Mouse (Mus musculus) limb, embryonic 14.5 days (tissue): ENCODE data around the gene Amt. TPM values are rescaled to one million over a fixed set of nuclear protein-coding genes. Genes with fewer than 3 reads are reported as not detected.
A peak's percentile ranks its signal among the peaks of the same experiment; 100 is the strongest.

Source experiments
- ATAC-seq: fragments of 200-750 bp; cut with Nextera tagmentation; 2 replicates; pipeline ENCODE4 v1.8.0; 2017; ENCODE audit warnings: low read depth, moderate number of reproducible peaks, moderate TSS enrichment; ENCODE audit not compliant: low FRiP score
- DNase-seq: peaks from one replicate; pipeline ENCODE4 v3.0.0-alpha.2; 2015; ENCODE audit warnings: low spot score
- H3K27ac ChIP-seq: fragments of 300-500 bp; sonication (generic); replicated peaks from 2 replicates; pipeline ENCODE4 v1.5.1; 2014; ENCODE audit warnings: low read depth, mild to moderate bottlenecking, low read length, moderate library complexity, mixed read lengths
- H3K27me3 ChIP-seq: fragments of 300-500 bp; sonication (generic); 2 replicates; pipeline ENCODE4 v1.6.1; 2014; ENCODE audit warnings: low read length, mixed read lengths; ENCODE audit not compliant: control insufficient read depth, insufficient read depth
- H3K36me3 ChIP-seq: fragments of 300-500 bp; sonication (generic); 2 replicates; pipeline ENCODE4 v1.6.1; 2014; ENCODE audit warnings: mild to moderate bottlenecking, low read length, moderate library complexity, mixed read lengths; ENCODE audit not compliant: control insufficient read depth, insufficient read depth
- H3K4me1 ChIP-seq: fragments of 300-500 bp; sonication (generic); 2 replicates; pipeline ENCODE4 v1.6.1; 2014; ENCODE audit warnings: antibody characterized with exemption, low read length, mixed read lengths; ENCODE audit not compliant: control insufficient read depth, insufficient read depth
- H3K4me2 ChIP-seq: fragments of 300-500 bp; sonication (generic); replicated peaks from 2 replicates; pipeline ENCODE4 v1.6.1; 2014; ENCODE audit warnings: low read depth, mild to moderate bottlenecking, low read length, moderate library complexity; ENCODE audit not compliant: severe bottlenecking
- H3K4me3 ChIP-seq: fragments of 300-500 bp; sonication (generic); replicated peaks from 2 replicates; pipeline ENCODE4 v1.5.1; 2014; ENCODE audit warnings: low read length
- H3K9ac ChIP-seq: fragments of 300-500 bp; sonication (generic); 2 replicates; pipeline ENCODE4 v1.6.1; 2014; ENCODE audit warnings: mild to moderate bottlenecking, low read depth, low read length, moderate library complexity; ENCODE audit not compliant: severe bottlenecking
- H3K9me3 ChIP-seq: fragments of 300-500 bp; sonication (generic); 2 replicates; pipeline ENCODE4 v1.6.1; 2016; ENCODE audit warnings: low read length; ENCODE audit not compliant: control insufficient read depth
- POLR2A ChIP-seq: fragments of 200-500 bp; IDR thresholded peaks from 2 replicates; pipeline ENCODE4 v1.8.0; 2012; ENCODE audit warnings: inconsistent platforms, mild to moderate bottlenecking, moderate library complexity, borderline replicate concordance; ENCODE audit not compliant: insufficient read depth, insufficient read length; ENCODE audit errors: extremely low read depth
- WGBS: fragments of 180-500 bp; shearing (Covaris S2); extraction: QIAGEN DNeasy Blood & Tissue Kit; methylation state at CpG from one replicate; pipeline ENCODE4 v1.1.7; 2014; 5-methylcytosine and 5-hydroxymethylcytosine counted together
- polyA plus RNA-seq, 2 experiments: library from polyadenylated mRNA; depleted of rRNA in 1 of 2; stranded (reverse) in 1 of 2; unstranded in 1 of 2; fragments of >200 nt; fragmentation: Nextera tagmentation in 1 of 2; extraction: Ambion mirVana in 1 of 2; gene quantifications; 2 replicates each; pipeline versions ENCODE4 v1.2.1 to v1.2.3; 2012 to 2014

The Amt gene
- polyA plus RNA-seq, 2 experiments: 6.9 to 28.2 TPM

- WGBS: 63% methylated on average over 2 of the region's 2 CpGs
- Histone ChIP-seq H3K9ac (peak overlapping the region; percentile 61; the same call in 1 of the 2 replicates), H3K27ac (peak overlapping the region; percentile 80), H3K4me2 (peak overlapping the region; percentile 56; the same call in 1 of the 2 replicates), H3K36me3 (peaks cover 5% of the 10 kb centered on the region; the same call in 1 of the 2 replicates), H3K27me3 (no peaks in the 10 kb centered on the region), H3K9me3 (no peaks in the 10 kb centered on the region), H3K4me1 (peaks cover 5% of the 10 kb centered on the region), H3K4me3 (peak overlapping the region; percentile 54)
- no peak for DNase-seq
- no peak for ATAC-seq
- TF ChIP-seq POLR2A: no peak
Observed at GRCm38 (mm10) chr9:108289347-108289746, 7.3 kb upstream of the Amt start.

GRCm38 (mm10) chr9:108290016-108290750, 6.5 kb upstream of the Amt start, which contains the start of gene Nicn1:
Gene Nicn1 (plus strand): TSS chr9:108290429.
- peak; percentile 82; the same call in 1 of the 2 replicates for TF ChIP-seq POLR2A
- Histone ChIP-seq H3K4me1 (peaks cover 5% of the 10 kb centered on the region), H3K9ac (peak within 1 kb of the TSS; percentile 61), H3K27me3 (no peaks in the 10 kb centered on the region), H3K27ac (peak within 1 kb of the TSS; percentile 80), H3K4me2 (peak within 1 kb of the TSS; percentile 56), H3K9me3 (no peaks in the 10 kb centered on the region), H3K36me3 (peaks cover 13% of the 10 kb centered on the region), H3K4me3 (peak within 1 kb of the TSS; percentile 54)
- under 1% methylated on average over 32 of the region's 32 CpGs for WGBS
- ATAC-seq (peak; percentile 99), DNase-seq (peak; percentile 99)

GRCm38 (mm10) chr9:108290773-108291172, 5.9 kb upstream of the Amt start:
- Histone ChIP-seq H3K9me3 (no peaks in the 10 kb centered on the region), H3K4me3 (peak overlapping the region; percentile 54), H3K4me1 (peaks cover 5% of the 10 kb centered on the region), H3K27me3 (no peaks in the 10 kb centered on the region), H3K4me2 (peak overlapping the region; percentile 56), H3K9ac (peak overlapping the region; percentile 51), H3K36me3 (peaks cover 14% of the 10 kb centered on the region), H3K27ac (no peak overlapping the region; the same call in 1 of the 2 replicates)
- ATAC-seq (no peak), DNase-seq (no peak)
- TF ChIP-seq POLR2A: no peak
- 48% methylated on average over 6 of the region's 6 CpGs for WGBS

DNA sequence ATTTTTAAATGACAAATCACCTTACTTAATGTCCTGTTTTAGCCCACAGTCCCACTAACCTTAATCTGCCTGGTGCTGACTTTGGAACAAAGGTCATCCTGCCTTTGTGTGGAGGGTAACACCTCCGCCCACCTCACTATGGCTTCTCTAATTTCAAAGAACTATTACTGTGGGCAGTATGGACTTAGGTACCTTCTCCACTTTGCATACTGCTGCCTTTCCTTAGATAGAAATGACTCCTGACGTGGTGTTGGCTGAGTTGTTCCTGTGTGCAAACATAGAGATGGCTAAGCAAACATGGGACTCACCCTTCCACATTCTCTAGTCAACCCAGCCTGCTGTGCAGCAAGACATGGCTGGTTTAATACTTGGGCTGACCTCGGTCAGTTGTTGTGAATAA, 5.2 kb downstream of the Amt start:
- 86% methylated on average over 3 of the region's 3 CpGs for WGBS
- Histone ChIP-seq H3K36me3 (peaks cover 32% of the 10 kb centered on the region), H3K9ac (no peak overlapping the region), H3K4me1 (peaks cover 6% of the 10 kb centered on the region), H3K9me3 (no peaks in the 10 kb centered on the region), H3K27ac (no peak overlapping the region), H3K27me3 (no peaks in the 10 kb centered on the region), H3K4me3 (no peak overlapping the region), H3K4me2 (no peak overlapping the region)
- TF ChIP-seq POLR2A: no peak
- no peak for ATAC-seq
- no peak for DNase-seq

GRCm38 (mm10) chr9:108304716-108305115, 8.1 kb downstream of the Amt start:
- no peaks in the 10 kb centered on the region for H3K9me3 ChIP-seq
- H3K9ac ChIP-seq: peak overlapping the region; percentile 98; the same call in 1 of the 2 replicates
- ATAC-seq (no peak), DNase-seq (no peak)
- TF ChIP-seq POLR2A: no peak
- H3K4me1 ChIP-seq: peaks cover 20% of the 10 kb centered on the region
- peak overlapping the region; percentile 83 for H3K4me2 ChIP-seq
- WGBS: 90% methylated on average over 4 of the region's 4 CpGs
- no peak overlapping the region for H3K27ac ChIP-seq
- peaks cover 27% of the 10 kb centered on the region for H3K36me3 ChIP-seq
- H3K4me3 ChIP-seq: peak overlapping the region; percentile 98
- H3K27me3 ChIP-seq: no peaks in the 10 kb centered on the region
